Mouse (Mus musculus): ENCODE measurements at regions not wholly inside any gene's neighbourhood (a gene's known extent, or its start where the extent isn't known, plus 50 kb on each side); places are given as distances from the start of the nearest gene placed in this dataset.
A peak's percentile ranks its signal among the peaks of the same experiment; 100 is the strongest.

GRCm38 (mm10) chr13:5714191-5714591 lies 147.1 kb upstream of the Klf6 start:
- H3K4me2 ChIP-seq (ENCODE audit: low read depth, low read length): peak overlapping the region; percentile 54
- 32% methylated on average over 12 of the region's 12 CpGs for WGBS
- no peaks in the 10 kb centered on the region for H3K36me3 ChIP-seq (ENCODE audit: control insufficient read depth, insufficient read depth)
- H3K9ac ChIP-seq (ENCODE audit: low read length): peak overlapping the region; percentile 24; the same call in 1 of the 2 replicates
- peak; percentile 70; the same call in 1 of the 2 replicates for ATAC-seq (replicated peaks; ENCODE audit: extremely low read depth, insufficient read depth, low FRiP score)
- H3K4me1 ChIP-seq (ENCODE audit: control insufficient read depth, insufficient read depth, low read length): no peaks in the 10 kb centered on the region; the same call in 1 of the 2 replicates
- no peaks in the 10 kb centered on the region for H3K27me3 ChIP-seq (ENCODE audit: control insufficient read depth, insufficient read depth, low read length)
- no peaks in the 10 kb centered on the region for H3K9me3 ChIP-seq (replicated peaks; ENCODE audit: control insufficient read depth, low read length)
- peak overlapping the region; percentile 25 for H3K4me3 ChIP-seq (ENCODE audit: low read length)
- H3K27ac ChIP-seq (ENCODE audit: low read length): peak overlapping the region; percentile 67

- H3K4me3 ChIP-seq (ENCODE audit: low read length): no peak overlapping the region; the same call in 1 of the 2 replicates
- H3K9me3 ChIP-seq (replicated peaks; ENCODE audit: control insufficient read depth, low read length): no peaks in the 10 kb centered on the region
- ATAC-seq (replicated peaks; ENCODE audit: extremely low read depth, insufficient read depth, low FRiP score): peak; percentile 28; the same call in 1 of the 2 replicates
- H3K27me3 ChIP-seq (ENCODE audit: control insufficient read depth, insufficient read depth, low read length): no peaks in the 10 kb centered on the region
- H3K4me2 ChIP-seq (ENCODE audit: low read depth, low read length): peak overlapping the region; percentile 54
- H3K36me3 ChIP-seq (ENCODE audit: control insufficient read depth, insufficient read depth): no peaks in the 10 kb centered on the region
- H3K27ac ChIP-seq (ENCODE audit: low read length): peak overlapping the region; percentile 67
- H3K4me1 ChIP-seq (ENCODE audit: control insufficient read depth, insufficient read depth, low read length): no peaks in the 10 kb centered on the region; the same call in 1 of the 2 replicates
- H3K9ac ChIP-seq (ENCODE audit: low read length): no peak overlapping the region
Measured at GRCm38 (mm10) chr13:5714793-5715192, 146.5 kb upstream of the Klf6 start.

- Histone ChIP-seq H3K4me3 (ENCODE audit: low read length) (no peak overlapping the region), H3K27me3 (ENCODE audit: control insufficient read depth, insufficient read depth, low read length) (no peaks in the 10 kb centered on the region), H3K4me2 (ENCODE audit: low read depth, low read length) (no peak overlapping the region), H3K4me1 (ENCODE audit: control insufficient read depth, insufficient read depth, low read length) (no peaks in the 10 kb centered on the region; the same call in 1 of the 2 replicates), H3K27ac (ENCODE audit: low read length) (no peak overlapping the region), H3K36me3 (ENCODE audit: control insufficient read depth, insufficient read depth) (no peaks in the 10 kb centered on the region), H3K9me3 (replicated peaks; ENCODE audit: control insufficient read depth, low read length) (no peaks in the 10 kb centered on the region), H3K9ac (ENCODE audit: low read length) (no peak overlapping the region)
- 80% methylated on average over 3 of the region's 3 CpGs for WGBS
- no peak for ATAC-seq (replicated peaks; ENCODE audit: extremely low read depth, insufficient read depth, low FRiP score)
Measured at GRCm38 (mm10) chr13:5716749-5717148, 144.5 kb upstream of the Klf6 start.

- no peak overlapping the region for H3K4me3 ChIP-seq (ENCODE audit: low read length)
- H3K4me1 ChIP-seq (ENCODE audit: control insufficient read depth, insufficient read depth, low read length): no peaks in the 10 kb centered on the region
- no peak overlapping the region for H3K9ac ChIP-seq (ENCODE audit: low read length)
- H3K36me3 ChIP-seq (ENCODE audit: control insufficient read depth, insufficient read depth): no peaks in the 10 kb centered on the region
- no peaks in the 10 kb centered on the region for H3K27me3 ChIP-seq (ENCODE audit: control insufficient read depth, insufficient read depth, low read length)
- no peak overlapping the region for H3K27ac ChIP-seq (ENCODE audit: low read length)
- H3K4me2 ChIP-seq (ENCODE audit: low read depth, low read length): no peak overlapping the region
- WGBS: 88% methylated on average over 2 of the region's 2 CpGs
- no peak for ATAC-seq (replicated peaks; ENCODE audit: extremely low read depth, insufficient read depth, low FRiP score)
- H3K9me3 ChIP-seq (replicated peaks; ENCODE audit: control insufficient read depth, low read length): no peaks in the 10 kb centered on the region
Measured at GRCm38 (mm10) chr13:5723319-5723718, 138.0 kb upstream of the Klf6 start.

GRCm38 (mm10) chr13:5724364-5724763 lies 136.9 kb upstream of the Klf6 start:
- no peaks in the 10 kb centered on the region for H3K9me3 ChIP-seq (replicated peaks; ENCODE audit: control insufficient read depth, low read length)
- no peak overlapping the region for H3K4me3 ChIP-seq (ENCODE audit: low read length)
- H3K27me3 ChIP-seq (ENCODE audit: control insufficient read depth, insufficient read depth, low read length): no peaks in the 10 kb centered on the region
- ATAC-seq (replicated peaks; ENCODE audit: extremely low read depth, insufficient read depth, low FRiP score): no peak; the same call in 1 of the 2 replicates
- no peak overlapping the region for H3K27ac ChIP-seq (ENCODE audit: low read length)
- H3K9ac ChIP-seq (ENCODE audit: low read length): no peak overlapping the region
- 58% methylated on average over 1 of the region's 1 CpGs for WGBS
- H3K4me2 ChIP-seq (ENCODE audit: low read depth, low read length): no peak overlapping the region
- H3K36me3 ChIP-seq (ENCODE audit: control insufficient read depth, insufficient read depth): no peaks in the 10 kb centered on the region
- H3K4me1 ChIP-seq (ENCODE audit: control insufficient read depth, insufficient read depth, low read length): no peaks in the 10 kb centered on the region

GRCm38 (mm10) chr13:5725984-5726383 lies 135.3 kb upstream of the Klf6 start:
- H3K4me2 ChIP-seq (ENCODE audit: low read depth, low read length): no peak overlapping the region
- no peak overlapping the region for H3K4me3 ChIP-seq (ENCODE audit: low read length)
- 65% methylated on average over 4 of the region's 4 CpGs for WGBS
- no peaks in the 10 kb centered on the region for H3K27me3 ChIP-seq (ENCODE audit: control insufficient read depth, insufficient read depth, low read length)
- no peak for ATAC-seq (replicated peaks; ENCODE audit: extremely low read depth, insufficient read depth, low FRiP score)
- H3K27ac ChIP-seq (ENCODE audit: low read length): no peak overlapping the region
- no peak overlapping the region for H3K9ac ChIP-seq (ENCODE audit: low read length)
- no peaks in the 10 kb centered on the region for H3K4me1 ChIP-seq (ENCODE audit: control insufficient read depth, insufficient read depth, low read length)
- no peaks in the 10 kb centered on the region for H3K36me3 ChIP-seq (ENCODE audit: control insufficient read depth, insufficient read depth)
- H3K9me3 ChIP-seq (replicated peaks; ENCODE audit: control insufficient read depth, low read length): no peaks in the 10 kb centered on the region

- no peaks in the 10 kb centered on the region for H3K27me3 ChIP-seq (ENCODE audit: control insufficient read depth, insufficient read depth, low read length)
- H3K36me3 ChIP-seq (ENCODE audit: control insufficient read depth, insufficient read depth): no peaks in the 10 kb centered on the region
- H3K9me3 ChIP-seq (replicated peaks; ENCODE audit: control insufficient read depth, low read length): no peaks in the 10 kb centered on the region
- no peak overlapping the region for H3K4me3 ChIP-seq (ENCODE audit: low read length)
- H3K4me2 ChIP-seq (ENCODE audit: low read depth, low read length): no peak overlapping the region
- no peak overlapping the region for H3K9ac ChIP-seq (ENCODE audit: low read length)
- WGBS: 87% methylated on average over 1 of the region's 1 CpGs
- no peaks in the 10 kb centered on the region for H3K4me1 ChIP-seq (ENCODE audit: control insufficient read depth, insufficient read depth, low read length)
- no peak for ATAC-seq (replicated peaks; ENCODE audit: extremely low read depth, insufficient read depth, low FRiP score)
- no peak overlapping the region for H3K27ac ChIP-seq (ENCODE audit: low read length)
Measured at GRCm38 (mm10) chr13:5726446-5726845, 134.8 kb upstream of the Klf6 start.

GRCm38 (mm10) chr13:5728172-5728571 lies 133.1 kb upstream of the Klf6 start:
- ATAC-seq (replicated peaks; ENCODE audit: extremely low read depth, insufficient read depth, low FRiP score): no peak
- Histone ChIP-seq H3K36me3 (ENCODE audit: control insufficient read depth, insufficient read depth) (no peaks in the 10 kb centered on the region), H3K4me3 (ENCODE audit: low read length) (no peak overlapping the region), H3K4me1 (ENCODE audit: control insufficient read depth, insufficient read depth, low read length) (no peaks in the 10 kb centered on the region), H3K4me2 (ENCODE audit: low read depth, low read length) (no peak overlapping the region), H3K9ac (ENCODE audit: low read length) (no peak overlapping the region), H3K9me3 (replicated peaks; ENCODE audit: control insufficient read depth, low read length) (no peaks in the 10 kb centered on the region), H3K27me3 (ENCODE audit: control insufficient read depth, insufficient read depth, low read length) (no peaks in the 10 kb centered on the region), H3K27ac (ENCODE audit: low read length) (no peak overlapping the region)
- 83% methylated on average over 2 of the region's 2 CpGs for WGBS

GRCm38 (mm10) chr13:5728808-5729207 lies 132.5 kb upstream of the Klf6 start:
- H3K27me3 ChIP-seq (ENCODE audit: control insufficient read depth, insufficient read depth, low read length): no peaks in the 10 kb centered on the region
- ATAC-seq (replicated peaks; ENCODE audit: extremely low read depth, insufficient read depth, low FRiP score): no peak
- H3K9ac ChIP-seq (ENCODE audit: low read length): no peak overlapping the region
- no peak overlapping the region for H3K4me2 ChIP-seq (ENCODE audit: low read depth, low read length)
- H3K4me1 ChIP-seq (ENCODE audit: control insufficient read depth, insufficient read depth, low read length): no peaks in the 10 kb centered on the region
- no peak overlapping the region for H3K4me3 ChIP-seq (ENCODE audit: low read length)
- H3K27ac ChIP-seq (ENCODE audit: low read length): no peak overlapping the region
- no peaks in the 10 kb centered on the region for H3K36me3 ChIP-seq (ENCODE audit: control insufficient read depth, insufficient read depth)
- WGBS: 49% methylated on average over 1 of the region's 1 CpGs
- no peaks in the 10 kb centered on the region for H3K9me3 ChIP-seq (replicated peaks; ENCODE audit: control insufficient read depth, low read length)

Measured in heart, embryonic 16.5 days (tissue).